Mouse (Mus musculus): ENCODE data around the gene Bcor. TPM values are rescaled to one million over a fixed set of nuclear protein-coding genes. Genes with fewer than 3 reads are reported as not detected.

The Bcor gene
- polyA plus RNA-seq, 2 experiments from 2014 or later, result 24.2 to 26.1 TPM

GRCm38 (mm10) chrX:12062121-12062931, 97.8 kb downstream of the Bcor start:
- ATAC-seq, result peak; percentile 39

DNA sequence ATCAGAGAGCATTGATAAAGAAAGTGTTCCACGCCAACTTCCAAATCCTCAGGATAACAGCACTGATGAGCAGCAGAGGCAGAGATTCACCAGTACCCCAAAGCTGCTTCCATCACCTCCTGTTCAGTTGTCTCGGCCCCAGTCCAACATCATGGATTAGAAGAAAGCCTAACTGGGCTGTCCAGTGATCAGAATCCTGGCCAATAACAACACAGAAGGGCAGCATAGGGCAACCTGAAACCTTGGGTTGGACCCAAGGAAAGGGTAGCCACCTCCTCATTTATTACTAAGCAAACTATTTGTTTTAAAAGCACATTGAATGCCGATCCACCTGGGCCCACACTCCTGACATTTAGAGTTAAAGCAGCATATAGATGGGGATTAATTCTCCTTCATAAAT, 99.3 kb downstream of the Bcor start:
- no peak for ATAC-seq

- ATAC-seq, result no peak
Observed at GRCm38 (mm10) chrX:12057210-12057609, 102.9 kb downstream of the Bcor start.

DNA sequence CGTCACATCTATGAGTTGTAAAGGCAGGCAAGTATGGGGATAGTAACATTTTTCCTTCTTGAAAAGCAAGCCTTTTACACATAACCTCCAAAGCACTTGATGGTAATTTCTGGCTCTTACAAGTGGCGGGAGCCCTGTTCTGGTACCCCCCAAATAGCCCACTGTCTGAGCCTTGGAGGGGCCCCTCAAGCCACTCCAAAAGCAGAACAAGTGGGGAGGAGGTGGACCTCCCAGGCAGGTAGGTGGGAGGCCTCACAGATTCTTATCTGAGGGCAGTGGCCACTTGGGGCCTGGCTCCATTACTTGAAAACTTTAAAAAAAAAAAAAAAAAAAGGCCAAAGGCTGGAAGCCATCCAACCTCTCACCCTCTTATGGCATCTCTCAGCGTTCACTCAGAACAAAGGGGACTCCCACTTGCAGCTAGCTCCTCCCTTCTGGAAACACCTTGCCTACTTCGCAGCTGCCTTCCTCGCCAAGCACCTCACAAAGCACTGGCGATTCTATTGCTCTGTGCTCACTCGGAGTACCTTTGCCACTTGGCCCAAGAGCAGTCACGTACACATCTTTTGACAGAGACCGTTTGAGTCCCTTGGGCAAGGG, 106.7 kb downstream of the Bcor start:
- no peak for ATAC-seq

GRCm38 (mm10) chrX:12052651-12053050, 107.5 kb downstream of the Bcor start:
- no peak for ATAC-seq

DNA sequence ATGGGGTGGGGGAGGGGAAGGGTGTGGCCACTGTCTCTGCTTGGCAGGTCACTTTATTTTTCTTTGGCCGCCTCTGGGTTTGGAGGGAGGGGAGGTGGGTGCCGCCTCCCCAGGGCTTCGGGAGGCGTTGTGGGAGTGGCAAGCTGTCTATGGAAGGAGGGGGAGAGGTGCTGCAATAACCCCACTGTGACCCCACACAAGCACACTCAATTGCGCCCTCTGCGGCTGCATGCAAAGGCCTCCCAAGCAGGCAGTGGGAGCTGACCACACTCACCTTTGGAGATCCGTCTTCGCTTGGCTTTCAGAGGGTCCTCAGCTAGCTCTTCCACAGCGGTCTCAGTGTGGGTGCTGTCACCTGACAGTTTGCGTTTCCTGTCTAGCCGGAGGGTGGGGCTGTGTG, 111.4 kb downstream of the Bcor start:
- ATAC-seq, result no peak

- no peak for ATAC-seq
Observed at GRCm38 (mm10) chrX:12048166-12048565, 112.0 kb downstream of the Bcor start.

GRCm38 (mm10) chrX:12047223-12047911, 112.8 kb downstream of the Bcor start:
- no peak for ATAC-seq

DNA sequence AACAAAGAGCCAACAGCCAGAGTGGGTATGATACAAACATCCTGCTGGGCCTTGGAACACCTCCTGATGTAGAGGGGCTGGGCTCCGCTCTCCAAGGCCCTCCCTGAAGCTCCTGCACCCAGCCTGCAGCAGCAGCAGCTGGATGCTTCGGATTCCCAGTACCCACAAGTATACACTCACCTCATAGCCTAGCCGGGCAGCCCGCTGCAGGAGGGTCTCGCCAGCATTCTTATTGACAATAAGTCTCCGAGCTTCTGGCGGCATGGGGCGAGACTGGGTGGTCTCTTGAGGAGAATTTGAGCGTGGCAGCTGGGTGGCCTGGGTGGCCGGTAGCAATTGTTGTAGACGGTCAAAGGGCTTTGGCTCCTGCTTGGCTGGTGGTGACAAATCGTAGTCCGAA, 113.5 kb downstream of the Bcor start:
- ATAC-seq, result no peak

DNA sequence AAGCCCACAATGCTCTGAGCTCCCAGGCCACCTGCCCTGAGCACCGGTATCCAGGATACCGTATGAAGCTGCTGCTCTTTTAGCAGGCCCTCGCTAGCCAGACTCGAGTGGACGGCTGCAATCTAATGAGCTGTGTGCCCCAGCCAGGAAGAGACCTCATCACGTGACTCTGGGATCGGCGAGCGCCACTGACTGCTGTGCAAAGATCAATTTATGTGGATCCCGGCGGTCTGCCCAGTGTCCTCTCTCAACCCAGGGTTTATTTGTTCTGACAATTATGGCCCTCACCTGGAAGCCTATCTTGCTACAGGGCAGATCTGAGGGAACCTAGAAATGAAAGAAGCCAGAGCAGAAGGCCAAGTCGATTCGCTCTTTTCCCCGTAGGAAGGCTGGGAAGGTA, 116.8 kb downstream of the Bcor start:
- no peak for ATAC-seq

- peak; percentile 75 for ATAC-seq
Observed at GRCm38 (mm10) chrX:12041453-12041852, 118.7 kb downstream of the Bcor start.

DNA sequence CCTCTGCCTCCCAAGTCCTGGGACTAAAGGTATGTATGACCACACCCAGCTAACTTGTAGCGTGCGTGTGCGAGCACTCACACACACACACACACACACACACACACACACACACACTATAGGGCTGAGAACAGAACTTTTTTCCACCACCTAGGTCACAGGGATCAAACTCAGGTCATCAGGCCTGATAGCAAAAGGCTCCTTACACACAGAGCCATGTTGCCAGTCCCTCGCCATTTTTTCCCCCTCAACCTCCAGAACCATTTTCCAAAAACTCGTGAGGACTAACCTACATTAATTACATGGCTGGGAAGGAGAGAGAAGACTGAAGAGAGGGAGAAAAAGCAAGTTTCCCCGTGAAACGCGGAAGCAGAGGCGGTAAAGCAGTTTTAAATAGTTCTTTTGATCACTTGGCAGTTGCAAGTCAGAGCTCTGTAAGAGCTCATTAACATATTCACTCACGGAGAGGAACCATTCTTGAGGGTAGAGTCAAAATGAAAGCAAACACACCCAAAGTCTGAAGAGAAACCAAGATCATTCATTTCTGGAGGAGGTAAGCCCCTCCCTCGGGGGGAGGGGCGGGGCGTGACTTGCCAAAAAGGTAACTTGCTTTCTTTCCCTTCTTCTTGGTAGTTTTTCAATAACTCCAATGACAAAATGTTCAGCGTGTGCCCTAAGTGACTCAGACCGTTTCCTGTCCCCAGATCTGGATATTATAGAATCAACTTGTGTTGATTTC, 145.3 kb downstream of the Bcor start:
- ATAC-seq, result peak; percentile 99

- no peak for ATAC-seq
Observed at GRCm38 (mm10) chrX:12010660-12011059, 149.5 kb downstream of the Bcor start.

GRCm38 (mm10) chrX:12009046-12009445, 151.1 kb downstream of the Bcor start:
- no peak for ATAC-seq

GRCm38 (mm10) chrX:12007832-12008540, 152.2 kb downstream of the Bcor start:
- ATAC-seq, result no peak

- peak; percentile 27 for ATAC-seq
Observed at GRCm38 (mm10) chrX:12006882-12007753, 153.0 kb downstream of the Bcor start.

DNA sequence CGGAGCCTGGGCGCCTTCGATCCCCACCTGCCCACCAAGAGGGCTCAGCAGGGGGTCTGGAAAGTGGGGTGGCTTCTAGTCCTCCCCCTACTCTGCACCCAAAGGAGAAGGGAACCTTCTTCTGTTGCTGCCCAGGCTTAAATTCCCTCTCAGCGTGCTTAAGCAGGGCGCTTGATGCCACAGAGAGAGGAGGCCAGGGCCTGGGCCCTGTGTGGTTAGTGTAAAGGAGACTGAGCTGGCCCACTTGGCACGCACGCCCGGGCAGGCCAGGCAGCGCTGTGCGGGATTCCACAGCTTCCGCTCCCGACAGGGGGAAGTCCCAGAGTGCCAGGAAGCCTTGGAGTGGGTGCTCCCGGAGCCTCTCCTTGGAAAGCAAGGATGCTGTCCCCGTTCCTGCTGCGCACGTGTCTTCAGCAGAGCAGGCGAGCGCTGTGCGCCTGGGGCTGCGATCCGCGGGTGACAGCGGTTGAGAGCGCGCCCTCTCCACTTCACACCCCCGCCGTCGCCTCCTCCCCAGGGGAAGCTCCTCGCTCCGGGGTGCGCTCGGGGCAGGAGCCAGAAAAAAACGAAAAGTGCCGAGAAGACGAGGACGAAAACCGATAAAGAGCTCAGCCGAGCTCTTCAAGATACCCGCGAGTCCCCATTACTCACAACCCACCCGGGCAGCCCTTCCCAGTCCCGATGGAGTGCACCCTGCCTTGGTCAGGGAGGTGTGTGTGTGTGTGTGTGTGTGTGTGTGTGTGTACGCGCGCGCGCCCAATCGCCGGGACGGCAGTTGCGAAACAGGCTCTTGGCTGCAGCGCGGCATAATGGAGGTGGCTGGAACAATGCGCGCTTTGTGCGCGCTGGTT, 153.9 kb downstream of the Bcor start:
- ATAC-seq, result peak; percentile 54

GRCm38 (mm10) chrX:12005181-12006030, 154.7 kb downstream of the Bcor start:
- ATAC-seq, result peak; percentile 61

DNA sequence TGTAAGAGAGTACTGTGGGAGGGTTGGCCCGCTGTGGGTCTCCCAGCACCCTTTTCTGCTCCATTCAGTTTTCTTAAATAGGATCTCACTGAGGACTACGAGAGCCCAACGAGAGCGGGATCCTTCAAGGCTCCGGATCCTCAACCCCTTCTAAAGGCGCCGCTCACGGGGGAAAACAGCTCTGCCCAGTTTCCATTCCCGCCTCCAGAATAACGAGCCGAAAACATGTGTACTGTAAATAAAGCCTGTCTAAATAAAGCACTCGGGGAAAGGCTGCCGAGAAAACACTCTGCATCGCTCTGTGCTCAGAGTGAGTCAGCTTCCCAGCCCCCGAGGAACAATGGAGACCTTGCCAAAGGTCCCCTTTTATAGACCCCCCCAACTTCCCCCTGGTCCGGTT, 155.7 kb downstream of the Bcor start:
- ATAC-seq, result no peak

Data from CD4-positive, CD25-positive, alpha-beta regulatory T cell, adult 4 months (primary cell).